Mouse (Mus musculus) left cerebral cortex, adult 9 months (tissue): ENCODE results near the gene Tnni3k.
"Not testable (repeated sequence)": the region's sequence is repeated elsewhere in the genome, so short reads cannot be mapped to it uniquely, and the experiment has no call there.

Source experiments
- DNase-seq, 2 experiments: peaks; one replicate each; pipeline ENCODE4 v3.0.0; 2022; ENCODE audit warnings: low spot score in 2 of 2

The Tnni3k gene

DNA sequence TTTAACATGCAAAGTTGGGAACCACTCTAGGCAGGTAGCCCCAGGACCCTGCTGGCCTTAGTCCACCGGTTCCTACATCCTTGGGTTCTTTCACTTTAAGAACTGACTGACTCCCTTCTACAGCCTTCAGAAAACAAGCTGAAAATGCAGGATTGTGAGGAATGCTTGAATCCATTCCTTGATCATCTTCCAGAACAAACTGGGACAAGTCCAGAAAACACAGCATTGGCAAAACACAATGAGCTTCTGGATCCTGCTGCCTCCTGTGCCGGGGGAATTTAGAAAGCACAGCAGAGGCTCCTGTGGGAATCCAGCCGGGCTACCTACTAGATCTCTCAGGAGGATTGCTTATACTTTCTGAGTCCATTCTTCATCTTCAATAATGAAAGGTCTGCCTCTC, 229.5 kb downstream of the Tnni3k start:
- peak in 1 of 2 experiments; percentile 66 for DNase-seq

DNA sequence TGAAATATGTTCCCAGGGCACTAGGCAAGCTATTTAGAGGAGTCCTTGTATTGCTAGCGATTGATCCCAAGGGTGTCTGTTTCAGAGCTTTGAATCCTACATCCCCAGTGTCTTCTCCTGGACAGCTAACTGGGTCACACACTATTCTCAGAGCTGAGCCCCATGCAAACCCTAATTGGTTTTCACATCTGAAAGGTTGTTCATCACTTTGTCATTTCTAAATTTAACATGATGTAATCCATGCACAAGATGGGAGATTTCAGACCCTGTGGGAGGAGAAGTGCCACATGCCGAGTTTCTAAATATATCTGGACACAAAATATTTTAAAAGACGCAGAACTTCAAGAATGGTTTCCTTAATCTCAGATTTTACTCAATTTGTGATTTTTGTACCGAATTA, 230.5 kb downstream of the Tnni3k start:
- no peak for DNase-seq

DNA sequence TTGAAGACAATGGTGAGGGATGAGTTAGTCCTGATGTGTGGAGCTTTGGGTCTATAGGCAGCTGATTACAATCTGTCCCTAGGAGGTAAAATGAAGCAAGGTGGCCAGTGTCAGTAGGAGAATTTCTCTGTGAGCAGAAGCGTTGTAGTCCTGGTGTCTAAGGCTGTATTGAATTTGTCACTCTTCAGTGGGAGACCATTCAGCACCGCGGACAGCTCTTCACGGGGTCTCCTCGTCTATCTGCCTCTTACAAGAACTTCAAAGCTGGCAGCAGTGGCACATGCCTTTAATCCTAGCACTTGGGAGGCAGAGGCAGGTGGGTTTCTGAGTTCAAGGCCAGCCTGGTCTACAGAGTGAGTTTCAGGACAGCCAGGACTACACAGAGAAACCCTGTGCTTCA, 235.5 kb downstream of the Tnni3k start:
- DNase-seq = not testable (repeated sequence)

DNA sequence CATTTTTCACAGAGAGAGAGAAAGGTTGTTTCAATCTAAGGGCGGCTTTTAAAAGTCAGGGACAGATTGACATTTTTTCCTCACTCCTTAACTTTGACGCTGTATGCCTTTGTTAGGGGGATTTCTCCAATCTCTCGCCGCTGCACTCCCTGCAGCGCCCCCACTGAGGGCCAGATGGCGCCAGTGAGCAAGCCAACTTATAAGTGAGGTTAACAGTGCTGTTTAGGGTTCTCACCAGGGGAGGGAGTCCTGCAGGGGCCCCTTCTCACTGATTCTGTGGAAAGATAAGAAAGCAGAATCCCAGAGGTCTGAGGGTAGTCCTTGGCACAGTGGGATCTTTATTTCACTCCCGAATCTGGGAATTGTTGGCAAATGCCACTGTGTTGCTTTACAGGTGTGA, 237.5 kb downstream of the Tnni3k start:
- DNase-seq = peak in 1 of 2 experiments; percentile 87

DNA sequence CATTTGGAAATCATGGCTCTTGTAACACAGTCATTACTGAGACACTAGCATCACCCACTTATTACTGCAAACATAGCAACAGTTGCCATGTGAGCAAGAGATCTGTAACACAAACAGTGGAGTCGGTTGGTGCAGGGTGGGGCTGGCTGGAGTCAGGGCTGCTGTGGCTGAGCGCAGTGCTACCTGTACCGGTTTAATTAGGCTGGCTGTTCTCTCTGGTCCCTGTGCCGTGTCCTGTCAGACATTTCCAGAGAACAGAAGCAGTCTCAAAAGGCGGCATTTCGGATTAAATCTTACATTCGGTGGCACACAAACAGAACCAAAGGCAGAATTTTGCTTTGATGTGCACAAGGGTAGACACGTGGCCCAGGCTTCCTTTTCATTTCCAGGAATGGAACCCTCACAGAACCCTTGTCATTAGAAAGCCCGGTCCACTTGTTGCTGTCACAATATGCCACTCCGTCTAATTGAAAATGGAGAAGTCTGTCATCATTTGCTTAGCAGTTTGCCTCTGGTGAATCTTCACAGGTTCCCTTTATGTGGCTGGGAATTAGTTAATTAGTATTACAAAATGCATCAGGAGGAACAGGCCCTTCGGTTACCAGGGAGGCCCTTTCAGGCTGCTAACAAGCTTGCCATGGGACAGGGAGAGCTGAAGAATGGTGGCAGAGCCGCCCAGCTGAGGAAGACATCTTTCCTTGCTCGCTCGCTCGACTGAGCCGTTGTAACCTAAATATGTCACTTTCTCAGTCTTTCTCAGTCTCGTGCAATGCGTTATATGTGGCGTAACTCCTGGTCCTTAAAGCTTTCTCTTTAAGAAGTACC, 238.2 kb downstream of the Tnni3k start:
- peak; percentile 64 to 69 for DNase-seq

DNA sequence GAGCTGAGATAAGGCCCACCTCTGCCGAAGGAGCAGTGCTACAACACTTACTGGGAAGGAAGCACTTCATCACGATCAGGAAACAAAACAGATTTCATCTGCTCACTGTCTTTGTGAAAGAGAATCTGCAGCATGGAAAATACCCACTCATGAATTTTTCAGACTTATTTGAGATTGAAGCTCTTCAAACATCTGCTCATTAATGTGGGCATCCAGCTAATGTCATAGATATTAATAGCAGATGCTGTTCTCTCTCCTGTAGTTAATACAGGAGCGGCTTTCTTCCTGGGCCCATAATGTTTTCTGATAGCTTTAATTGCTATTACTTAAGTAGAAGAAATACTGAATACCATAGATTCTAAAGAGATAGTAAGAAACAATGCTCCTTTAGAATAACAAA, 239.0 kb downstream of the Tnni3k start:
- no peak for DNase-seq

DNA sequence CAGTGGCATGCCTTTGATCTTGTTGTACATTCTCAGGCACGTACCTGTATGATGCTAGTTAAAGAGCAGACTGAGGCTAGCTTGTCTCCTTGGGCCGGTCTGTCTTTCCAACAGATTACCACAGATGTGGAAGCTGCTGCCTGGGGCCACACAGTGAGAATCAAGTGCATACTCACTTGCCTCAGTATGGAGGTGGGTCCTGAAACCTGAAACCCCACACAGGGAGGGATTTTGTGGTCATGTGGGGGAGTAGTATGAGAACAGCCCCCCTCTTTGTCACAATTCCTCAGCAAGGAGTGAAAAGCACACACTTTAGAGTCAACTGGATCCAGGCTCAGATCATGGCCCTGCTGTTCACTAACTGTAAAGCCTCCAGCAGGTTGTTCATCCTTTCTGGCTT, 239.6 kb downstream of the Tnni3k start:
- no peak for DNase-seq

DNA sequence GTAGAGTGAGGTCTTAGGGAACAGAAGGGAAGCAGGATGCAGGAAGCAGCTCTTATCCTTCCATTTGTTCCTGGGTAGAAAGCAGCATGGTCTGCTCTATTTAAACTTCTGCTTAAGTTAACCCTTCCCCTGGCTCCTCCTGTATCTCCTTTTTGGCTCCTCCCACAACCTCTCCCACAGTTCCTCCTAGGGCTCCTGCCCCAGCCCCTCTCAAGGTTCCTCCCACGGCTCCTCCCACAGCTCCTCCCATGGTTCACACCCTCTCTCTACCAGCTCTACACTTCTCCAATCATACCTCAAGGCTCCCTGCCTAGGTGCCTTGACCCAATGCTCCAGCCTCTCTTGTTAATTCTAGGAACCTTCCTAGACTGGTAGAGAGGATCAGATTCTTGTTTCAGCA, 242.3 kb downstream of the Tnni3k start:
- DNase-seq = no peak

DNA sequence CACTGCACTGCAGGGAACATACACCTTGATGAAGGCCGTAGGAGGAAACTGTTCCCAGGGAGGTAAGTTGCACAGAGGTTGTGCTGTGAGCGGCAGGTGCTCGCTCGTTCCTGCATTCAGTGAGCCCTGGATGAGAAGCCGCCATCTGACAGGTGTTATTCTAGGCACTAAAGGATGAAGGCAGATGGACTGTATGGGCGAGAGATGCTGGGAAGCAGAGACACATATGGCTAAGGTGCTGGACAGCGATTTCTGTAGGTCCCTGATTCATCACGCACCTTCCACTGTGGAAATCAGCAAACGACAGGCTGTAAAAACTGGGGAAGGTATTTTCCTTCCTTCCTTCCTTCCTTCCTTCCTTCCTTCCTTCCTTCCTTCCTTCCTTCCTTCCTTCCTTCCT, 243.4 kb downstream of the Tnni3k start:
- no peak for DNase-seq

DNA sequence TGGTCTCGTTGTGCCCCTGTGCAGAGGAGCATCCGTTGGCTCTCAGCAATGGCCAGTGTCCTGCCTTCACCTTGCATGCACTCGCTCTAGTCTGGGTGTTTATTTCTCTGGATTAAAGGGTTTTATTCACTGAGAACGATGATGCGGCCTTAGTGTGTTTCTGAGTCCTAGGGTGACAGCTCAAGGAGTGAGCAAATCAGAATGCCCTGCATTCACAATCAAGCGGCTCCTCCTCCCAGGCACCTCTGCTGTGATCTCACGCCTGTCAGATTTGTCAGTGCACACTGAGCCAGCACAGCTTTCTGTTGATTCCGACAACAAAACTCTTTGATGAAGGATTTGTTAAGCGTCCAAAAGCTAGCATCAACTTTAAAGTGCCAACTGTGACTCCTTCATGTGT, 243.9 kb downstream of the Tnni3k start:
- no peak for DNase-seq

DNA sequence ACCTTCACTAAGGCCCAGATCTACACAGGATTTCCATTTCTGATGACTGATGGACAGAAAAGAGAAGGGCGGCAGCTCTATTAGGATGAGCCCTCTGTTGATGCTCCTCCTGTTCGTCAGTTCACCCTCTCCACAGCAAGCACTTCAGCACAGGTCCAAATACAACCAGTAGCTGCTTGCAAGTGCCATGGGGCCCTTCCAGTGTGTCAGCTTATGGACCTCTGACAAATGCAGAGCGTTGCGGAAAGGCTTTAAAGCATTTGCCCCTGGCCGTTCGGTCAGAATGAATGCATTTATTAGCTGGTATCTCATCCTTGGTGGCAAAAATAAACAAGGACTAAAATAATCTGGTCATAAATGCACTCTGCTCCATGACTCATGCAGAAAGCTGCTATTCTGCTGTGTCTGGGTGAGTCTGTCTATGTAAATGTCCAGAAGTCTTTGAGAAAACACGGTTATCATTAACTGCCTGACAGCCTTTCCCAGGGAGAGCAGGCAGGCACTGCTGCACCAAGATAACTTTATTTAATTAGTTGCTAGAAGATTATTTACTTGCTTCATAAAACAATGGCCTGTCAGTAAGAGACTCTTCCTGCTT, 244.8 kb downstream of the Tnni3k start:
- DNase-seq = no peak

DNA sequence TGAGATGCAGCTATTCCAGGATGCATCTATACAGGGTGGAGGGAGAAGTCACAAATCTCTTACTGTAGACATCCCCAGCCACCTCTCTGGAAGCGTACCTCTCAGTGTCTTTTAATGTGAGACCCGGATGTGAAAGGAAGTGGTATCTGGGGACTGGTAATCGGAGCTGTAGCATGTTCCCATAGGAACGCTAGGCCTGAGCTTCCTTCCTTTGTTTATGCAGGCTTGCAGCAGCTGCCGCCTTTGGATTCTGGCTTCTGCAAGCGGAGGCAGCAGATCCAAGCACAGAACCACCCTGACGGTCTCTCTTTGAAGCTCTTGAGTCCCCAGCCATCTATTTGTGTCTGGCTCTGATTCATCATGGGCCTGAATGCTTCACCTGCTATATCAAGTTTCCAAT, 248.6 kb downstream of the Tnni3k start:
- peak in 1 of 2 experiments; percentile 79 for DNase-seq

DNA sequence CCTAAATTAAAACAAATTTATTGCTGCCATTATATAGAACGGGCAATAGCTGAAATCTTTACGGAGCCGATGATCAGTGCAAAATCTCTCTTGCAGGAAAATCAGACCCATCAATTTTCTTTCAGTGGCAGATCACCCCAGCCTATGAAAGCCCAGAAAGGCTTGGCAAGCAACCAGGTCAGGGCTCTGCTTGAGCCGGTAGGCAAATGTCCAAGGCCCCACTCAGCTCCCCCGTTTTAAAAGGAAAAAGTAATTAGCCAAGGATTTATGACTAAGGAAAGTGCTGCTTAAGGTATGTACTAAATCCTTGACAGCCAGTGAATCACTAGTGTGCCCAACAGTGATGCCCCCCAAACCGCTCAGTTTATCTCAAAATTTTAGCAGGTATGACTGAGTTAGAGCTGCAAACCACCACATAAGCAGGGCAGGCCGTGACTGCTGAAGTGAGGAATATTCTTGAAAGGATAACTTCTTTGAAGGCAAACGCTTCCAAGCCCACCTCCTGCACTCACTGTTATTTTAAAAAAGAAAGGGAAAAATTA, 254.2 kb downstream of the Tnni3k start:
- no peak for DNase-seq

DNA sequence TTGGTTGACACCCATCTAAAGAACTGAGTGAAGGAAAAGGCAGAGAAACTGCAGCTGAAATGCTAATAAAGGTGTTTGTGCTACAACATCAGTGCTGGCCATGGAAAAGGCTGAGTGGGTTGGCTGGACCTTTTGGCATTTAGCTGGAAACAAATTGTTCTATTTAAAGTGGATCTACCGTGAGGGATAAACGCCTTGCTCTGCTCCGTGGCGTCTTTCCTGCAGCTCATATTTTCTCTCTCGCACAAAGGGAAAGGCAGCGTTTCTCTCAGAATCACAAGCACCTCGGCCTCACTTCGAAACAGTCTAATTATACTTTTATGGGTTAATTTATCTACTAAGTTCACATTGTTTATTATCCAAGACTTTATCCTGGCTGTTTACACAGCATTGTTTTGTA, 254.8 kb downstream of the Tnni3k start:
- DNase-seq = no peak

DNA sequence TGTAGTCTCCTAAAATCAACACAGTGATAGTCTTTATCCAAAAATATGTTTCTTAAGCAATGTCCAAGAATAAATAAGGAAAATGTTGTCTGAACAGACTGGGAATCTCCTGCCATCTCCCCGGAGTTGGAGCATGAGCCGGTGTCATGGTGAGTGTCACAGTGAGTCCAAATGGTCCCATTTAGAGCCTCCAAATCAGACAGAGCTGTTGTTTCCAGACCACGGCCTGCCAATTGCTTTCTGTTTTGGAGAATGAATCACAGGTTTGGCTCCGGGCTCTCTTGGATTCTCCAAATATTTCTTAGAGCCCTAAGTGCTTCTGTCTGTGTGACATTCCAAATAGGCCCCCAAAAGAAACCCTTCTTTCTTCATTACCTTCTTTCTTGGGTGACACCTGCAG, 256.4 kb downstream of the Tnni3k start:
- DNase-seq = no peak

DNA sequence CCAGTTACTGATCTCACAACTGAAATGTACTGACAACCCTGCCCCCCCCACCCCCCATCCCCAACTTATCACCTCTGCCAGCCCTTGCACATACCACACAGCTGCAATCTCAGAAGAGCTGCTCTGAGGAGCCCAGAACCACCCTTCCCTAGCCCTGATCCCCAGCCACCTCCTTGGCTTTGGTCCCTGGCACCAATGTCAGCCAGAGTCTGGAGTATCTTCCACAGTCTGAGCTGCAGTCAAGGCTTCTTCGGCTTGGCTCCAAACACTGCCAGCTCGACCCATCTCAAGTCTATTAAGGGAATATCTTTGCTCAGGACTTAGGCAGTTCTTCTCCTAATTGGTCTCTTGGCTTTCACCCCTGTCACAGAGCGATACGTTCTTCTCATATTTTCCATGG, 261.6 kb downstream of the Tnni3k start:
- DNase-seq = no peak

DNA sequence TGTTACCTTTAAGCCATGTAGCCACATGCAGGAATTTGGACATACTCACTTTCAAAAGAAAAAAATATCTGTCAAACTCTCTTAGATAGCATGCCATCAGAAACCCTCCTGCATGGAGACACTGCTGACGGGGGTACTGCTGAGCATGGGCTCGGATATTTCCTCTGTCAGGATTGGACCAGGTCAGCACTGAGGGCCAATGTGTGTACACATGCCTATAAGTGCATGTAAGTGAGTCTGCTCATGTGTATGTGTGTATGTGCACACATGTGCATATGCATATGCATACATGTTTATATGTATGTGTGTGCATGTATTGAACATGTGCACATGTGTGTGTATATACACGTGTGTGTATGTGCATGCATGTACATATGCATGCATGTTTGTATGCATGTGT, 267.6 kb downstream of the Tnni3k start:
- no peak for DNase-seq

DNA sequence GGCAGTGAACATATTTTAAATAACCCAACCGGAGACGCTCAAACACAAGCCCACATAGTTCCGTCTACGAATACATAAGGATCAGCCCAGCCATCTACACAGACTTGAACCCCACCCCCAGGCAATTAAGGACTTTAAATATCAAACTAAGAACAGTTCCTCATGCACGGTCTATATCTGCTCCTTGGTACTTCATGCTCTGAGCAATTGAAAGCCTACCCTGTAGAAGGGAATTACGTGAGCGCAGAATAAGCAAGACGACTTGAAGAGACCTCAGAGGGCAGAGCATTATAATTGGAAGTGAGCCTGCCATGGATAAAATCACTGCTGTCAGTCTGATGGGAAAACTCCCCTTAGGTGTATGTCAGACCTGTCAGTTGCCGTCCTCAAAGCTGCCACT, 268.9 kb downstream of the Tnni3k start:
- no peak for DNase-seq

DNA sequence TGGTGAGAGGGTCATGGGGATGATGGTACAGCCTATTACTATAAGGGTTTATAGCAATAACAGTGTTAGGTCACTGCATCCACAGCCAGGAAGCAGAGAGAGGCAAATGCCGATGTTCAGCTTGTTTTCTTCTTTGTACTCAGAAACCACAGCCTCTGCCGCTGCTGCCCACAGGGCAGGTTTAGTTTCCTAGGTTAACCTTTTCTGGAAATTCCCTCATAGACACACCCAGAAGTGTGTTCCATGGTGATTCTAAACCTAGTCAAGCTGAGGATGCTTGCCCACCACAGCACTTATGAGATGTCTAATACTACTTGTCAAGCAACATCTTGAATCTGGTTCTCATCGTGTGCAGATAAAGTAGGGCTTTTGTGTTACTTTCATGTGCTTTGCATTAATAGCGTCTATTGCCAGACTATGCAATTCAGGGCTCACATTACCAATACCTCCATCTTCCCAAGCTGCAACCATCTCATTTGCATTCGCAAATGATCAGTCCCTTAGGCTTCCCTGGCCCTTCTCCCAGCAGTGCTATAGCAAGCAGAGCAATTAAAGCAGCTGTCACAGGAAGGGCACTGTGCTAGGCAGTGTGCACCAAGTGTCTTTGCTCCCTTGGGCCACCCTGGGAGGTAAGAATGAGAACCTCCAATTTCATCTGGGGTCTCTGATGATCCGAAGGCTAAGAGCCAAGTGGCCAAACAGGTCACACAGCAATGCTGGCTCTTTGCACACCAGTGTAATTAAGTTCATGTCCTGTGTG, 276.2 kb downstream of the Tnni3k start:
- no peak for DNase-seq

DNA sequence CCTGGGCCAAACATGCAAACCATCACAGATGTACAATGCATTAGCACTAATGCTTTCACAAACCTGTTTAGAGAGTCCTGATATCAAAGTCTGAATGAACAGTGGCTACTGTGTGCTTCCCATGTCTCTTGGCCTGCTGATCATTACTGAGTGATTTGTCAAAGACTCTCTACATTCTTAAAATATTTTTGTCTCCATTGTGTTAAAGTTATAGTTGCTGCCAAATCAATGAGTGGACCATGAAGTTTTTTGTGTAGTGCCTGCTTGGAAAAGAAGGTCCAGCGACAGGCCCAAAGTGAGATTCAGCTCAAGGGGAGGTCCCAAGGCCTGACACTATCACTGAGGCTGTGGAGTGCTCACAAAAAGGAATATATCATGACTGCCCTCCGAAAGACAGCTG, 283.6 kb downstream of the Tnni3k start:
- no peak for DNase-seq

DNA sequence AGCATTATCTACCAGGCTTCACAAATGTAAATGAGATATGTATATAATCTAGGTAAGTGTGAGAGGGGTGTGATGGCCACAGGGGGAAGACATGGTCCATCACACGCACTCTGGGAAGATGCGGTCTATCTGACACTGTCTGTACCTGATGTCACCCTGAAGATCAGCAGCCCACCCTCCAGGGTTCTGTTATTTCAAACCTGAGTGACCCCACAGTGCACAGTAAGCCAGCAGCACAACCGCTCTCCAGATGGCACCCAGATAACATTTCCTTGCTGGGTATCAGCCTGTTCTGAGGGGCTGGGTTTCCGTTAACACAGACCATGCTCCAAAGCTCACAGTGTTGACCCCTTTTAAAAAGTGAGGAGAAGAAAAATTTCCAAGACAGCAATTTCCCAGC, 288.9 kb downstream of the Tnni3k start:
- no peak for DNase-seq

DNA sequence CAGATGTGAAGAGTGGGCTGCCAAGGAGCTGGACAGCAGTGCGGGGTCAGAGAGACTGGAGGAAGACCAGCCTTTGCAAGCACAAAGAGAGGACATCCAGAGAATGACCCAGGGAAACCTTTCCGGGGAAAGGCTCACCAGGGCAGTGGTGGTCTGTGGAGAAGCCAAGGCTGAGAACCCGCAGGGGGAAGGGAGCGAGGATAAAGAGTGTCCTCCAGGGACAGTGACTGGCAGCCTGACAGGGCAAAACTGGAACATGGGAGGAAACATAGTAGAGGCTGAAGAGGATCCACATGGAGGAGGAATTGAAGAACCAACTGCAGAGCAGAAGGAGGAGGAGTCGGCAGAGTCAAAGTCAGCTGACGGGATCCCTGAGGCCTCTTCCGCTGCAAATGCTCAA, 291.1 kb downstream of the Tnni3k start:
- no peak for DNase-seq

DNA sequence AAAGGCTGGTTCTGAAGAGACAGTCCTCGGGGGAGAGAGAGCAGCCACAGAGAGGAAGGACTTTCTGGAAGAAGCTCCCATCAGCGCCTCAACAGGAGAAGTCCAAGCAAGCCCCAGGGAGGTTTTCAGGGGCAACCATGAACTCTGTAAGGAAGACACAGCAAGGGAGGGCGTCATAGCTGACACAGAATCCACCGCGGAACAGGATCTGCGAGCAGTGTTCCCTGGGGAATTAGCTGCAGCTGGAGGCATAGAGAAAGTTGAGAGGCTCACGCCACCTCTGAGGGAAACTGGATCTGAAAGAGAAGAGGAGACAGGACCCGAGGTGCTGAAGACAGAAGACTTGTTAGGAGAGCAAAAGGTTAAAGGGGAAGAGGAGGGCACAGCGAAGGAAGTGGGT, 291.8 kb downstream of the Tnni3k start:
- DNase-seq = no peak
